Mouse (Mus musculus) layer of hippocampus, adult 8-10 months (tissue): ENCODE measurements around the gene Fbxo42. TPM values are rescaled to one million over a fixed set of nuclear protein-coding genes. Genes with fewer than 3 reads are reported as not detected.

Experiments
- DNase-seq, 2 experiments: peaks; one replicate each; pipeline ENCODE4 v3.0.0; 2022; ENCODE audit warnings: low spot score in 2 of 2
- total RNA-seq, 4 experiments: library from RNA; stranded (reverse); gene quantifications; 2 replicates each; pipeline ENCODE4 v1.2.4; 2022

The Fbxo42 gene
- total RNA-seq, 4 experiments from 2014 or later, result 22.3 to 24.1 (median 23.5) TPM

GRCm38 (mm10) chr4:141213770-141214336 is 66.1 kb downstream of the Fbxo42 start, which contains the start of gene Rsg1:
Gene Rsg1, plus strand, starts transcription at chr4:141213956.
- peak; percentile 89 to 94 for DNase-seq

GRCm38 (mm10) chr4:141214337-141214851 is 66.7 kb downstream of the Fbxo42 start:
- DNase-seq, result no peak

- DNase-seq, result no peak
These were observed 72.0 kb downstream of the Fbxo42 start for GRCm38 (mm10) chr4:141219583-141220213.

- DNase-seq, result no peak
These were observed 74.1 kb downstream of the Fbxo42 start for GRCm38 (mm10) chr4:141221848-141222247.

- no peak for DNase-seq
These were observed 75.0 kb downstream of the Fbxo42 start for GRCm38 (mm10) chr4:141222752-141223151.

GRCm38 (mm10) chr4:141228687-141229086 is 81.0 kb downstream of the Fbxo42 start:
- no peak for DNase-seq

- DNase-seq, result no peak
These were observed 85.5 kb downstream of the Fbxo42 start for GRCm38 (mm10) chr4:141233196-141233595.

GRCm38 (mm10) chr4:141235537-141236111 is 87.9 kb downstream of the Fbxo42 start:
- no peak for DNase-seq

GRCm38 (mm10) chr4:141236856-141237255 is 89.1 kb downstream of the Fbxo42 start:
- no peak for DNase-seq

GRCm38 (mm10) chr4:141238492-141239387 is 91.0 kb downstream of the Fbxo42 start:
- no peak for DNase-seq

- peak; percentile 45 to 50 for DNase-seq
These were observed 91.8 kb downstream of the Fbxo42 start, which contains the start of gene Arhgef19 for GRCm38 (mm10) chr4:141239388-141240125. Gene Arhgef19, plus strand, starts transcription at chr4:141239499.

GRCm38 (mm10) chr4:141240617-141241016 is 92.9 kb downstream of the Fbxo42 start:
- no peak for DNase-seq

- no peak for DNase-seq
These were observed 94.1 kb downstream of the Fbxo42 start for GRCm38 (mm10) chr4:141241861-141242260.

GRCm38 (mm10) chr4:141242651-141243241 is 95.0 kb downstream of the Fbxo42 start:
- peak; percentile 33 to 71 for DNase-seq

GRCm38 (mm10) chr4:141243636-141244035 is 95.9 kb downstream of the Fbxo42 start:
- no peak for DNase-seq

- peak in 1 of 2 experiments; percentile 17 for DNase-seq
These were observed 96.7 kb downstream of the Fbxo42 start for GRCm38 (mm10) chr4:141244401-141244800.

- DNase-seq, result peak; percentile 74 to 81
These were observed 97.3 kb downstream of the Fbxo42 start for GRCm38 (mm10) chr4:141244931-141245425.

- no peak for DNase-seq
These were observed 98.6 kb downstream of the Fbxo42 start for GRCm38 (mm10) chr4:141246089-141246997.

GRCm38 (mm10) chr4:141246998-141247350 is 99.3 kb downstream of the Fbxo42 start:
- DNase-seq, result no peak
